Mouse (Mus musculus) E14TG2a.4 (cell line): ENCODE measurements around the gene Nt5m.

Source experiments
- CTCF ChIP-seq: conservative IDR thresholded peaks from 2 replicates; pipeline ENCODE4 v1.5.1; 2014; ENCODE audit warnings: low read length
- NANOG ChIP-seq: IDR thresholded peaks from 2 replicates; pipeline ENCODE4 v1.6.1; 2014; ENCODE audit warnings: borderline replicate concordance, low read length, mixed read lengths

- TF ChIP-seq CTCF = no peak
- TF ChIP-seq NANOG = no peak
Observed at GRCm38 (mm10) chr11:59897981-59898599, 58.8 kb downstream of the Nt5m start.
